Mouse (Mus musculus): ENCODE results near the gene Stim1. TPM values are rescaled to one million over a fixed set of nuclear protein-coding genes. Genes with fewer than 3 reads are reported as not detected.

Stim1 gene
- polyA plus RNA-seq, 1 experiment from 2014 or later: 47.2 TPM

GRCm38 (mm10) chr7:102238686-102239286 lies 28.8 kb upstream of the Stim1 start:
- ChIA-PET POLR2A (interaction anchor here (0.8 kb wide), 1 partner anchor 11 kb away, joined by 3 read pairs; no protein-coding TSS in a partner anchor), CTCF (no interaction called here)
- ATAC-seq (no peak), DNase-seq (ENCODE audit: low read depth, low spot score) (no peak)
- in situ Hi-C loops (cut with MboI; ENCODE audit: low pct_unique_long_range_greater_than_20kb): loop anchor here (25.0 kb wide), 1 partner anchor 576 kb away; the partner anchor contains the start of gene Clpb
- no peaks in the 10 kb centered on the region for H3K27me3 ChIP-seq
- no peak for TF ChIP-seq CTCF (IDR thresholded peaks at IDR 0.05)

- POLR2A ChIA-PET: no interaction called here
- CTCF ChIA-PET: no interaction called here
- H3K27me3 ChIP-seq: no peaks in the 10 kb centered on the region
- in situ Hi-C loops (cut with MboI; ENCODE audit: low pct_unique_long_range_greater_than_20kb): loop anchor here (25.0 kb wide), 1 partner anchor 577 kb away; the partner anchor contains the start of gene Clpb
- ATAC-seq (no peak), DNase-seq (ENCODE audit: low read depth, low spot score) (no peak)
- TF ChIP-seq CTCF (IDR thresholded peaks at IDR 0.05): no peak
Observed at GRCm38 (mm10) chr7:102239591-102239990, 28.0 kb upstream of the Stim1 start.

GRCm38 (mm10) chr7:102242371-102242770 lies 25.2 kb upstream of the Stim1 start:
- ATAC-seq: no peak
- in situ Hi-C loops (cut with MboI; ENCODE audit: low pct_unique_long_range_greater_than_20kb): loop anchor here (25.0 kb wide), 1 partner anchor 580 kb away; the partner anchor contains the start of gene Clpb
- no peaks in the 10 kb centered on the region for H3K27me3 ChIP-seq
- ChIA-PET CTCF (no interaction called here), POLR2A (no interaction called here)
- no peak for DNase-seq (ENCODE audit: low read depth, low spot score)
- TF ChIP-seq CTCF (IDR thresholded peaks at IDR 0.05): no peak

GRCm38 (mm10) chr7:102242917-102243316 lies 24.7 kb upstream of the Stim1 start:
- no peaks in the 10 kb centered on the region for H3K27me3 ChIP-seq
- no peak for DNase-seq (ENCODE audit: low read depth, low spot score)
- in situ Hi-C loops (cut with MboI; ENCODE audit: low pct_unique_long_range_greater_than_20kb): loop anchor here (25.0 kb wide), 1 partner anchor 581 kb away; the partner anchor contains the start of gene Clpb
- no peak for ATAC-seq
- CTCF ChIA-PET: interaction anchor here (1.4 to 2.1 kb wide), 2 partner anchors 11 to 19 kb away, joined by 4 read pairs; no protein-coding TSS in a partner anchor
- no peak for TF ChIP-seq CTCF (IDR thresholded peaks at IDR 0.05)
- POLR2A ChIA-PET: no interaction called here

GRCm38 (mm10) chr7:102243870-102244269 lies 23.7 kb upstream of the Stim1 start:
- no peak for ATAC-seq
- no peak for DNase-seq (ENCODE audit: low read depth, low spot score)
- TF ChIP-seq CTCF (IDR thresholded peaks at IDR 0.05): no peak
- POLR2A ChIA-PET: interaction anchor here (1.0 kb wide), 1 partner anchor 12 kb away, joined by 3 read pairs; no protein-coding TSS in a partner anchor
- CTCF ChIA-PET: interaction anchor here (1.4 to 2.1 kb wide), 2 partner anchors 12 to 20 kb away, joined by 4 read pairs; no protein-coding TSS in a partner anchor
- in situ Hi-C loops (cut with MboI; ENCODE audit: low pct_unique_long_range_greater_than_20kb): loop anchor here (25.0 kb wide), 1 partner anchor 582 kb away; the partner anchor contains the start of gene Clpb
- H3K27me3 ChIP-seq: no peaks in the 10 kb centered on the region

GRCm38 (mm10) chr7:102244782-102245535 lies 22.6 kb upstream of the Stim1 start:
- in situ Hi-C loops (cut with MboI; ENCODE audit: low pct_unique_long_range_greater_than_20kb): loop anchor here (25.0 kb wide), 1 partner anchor 583 kb away; the partner anchor contains the start of gene Clpb
- POLR2A ChIA-PET: interaction anchor here (1.0 kb wide), 1 partner anchor 14 kb away, joined by 3 read pairs; no protein-coding TSS in a partner anchor
- DNase-seq (ENCODE audit: low read depth, low spot score) (no peak), ATAC-seq (no peak)
- TF ChIP-seq CTCF (IDR thresholded peaks at IDR 0.05): no peak
- CTCF ChIA-PET: interaction anchor here (2.1 kb wide), 1 partner anchor 21 kb away, joined by 4 read pairs; no protein-coding TSS in a partner anchor
- H3K27me3 ChIP-seq: no peaks in the 10 kb centered on the region

- in situ Hi-C loops (cut with MboI; ENCODE audit: low pct_unique_long_range_greater_than_20kb): loop anchor here (25.0 kb wide), 1 partner anchor 583 kb away; the partner anchor contains the start of gene Clpb
- ChIA-PET POLR2A (interaction anchor here (1.4 kb wide), 1 partner anchor 12 kb away, joined by 3 read pairs; no protein-coding TSS in a partner anchor), CTCF (interaction anchor here (1.7 kb wide), 1 partner anchor 11 kb away, joined by 3 read pairs; no protein-coding TSS in a partner anchor)
- DNase-seq (ENCODE audit: low read depth, low spot score) (no peak), ATAC-seq (no peak)
- no peak for TF ChIP-seq CTCF (IDR thresholded peaks at IDR 0.05)
- H3K27me3 ChIP-seq: no peaks in the 10 kb centered on the region
Observed at GRCm38 (mm10) chr7:102245775-102246174, 21.8 kb upstream of the Stim1 start.

GRCm38 (mm10) chr7:102246265-102246664 lies 21.3 kb upstream of the Stim1 start:
- POLR2A ChIA-PET: interaction anchor here (1.4 kb wide), 1 partner anchor 12 kb away, joined by 3 read pairs; no protein-coding TSS in a partner anchor
- ATAC-seq: no peak
- no peaks in the 10 kb centered on the region for H3K27me3 ChIP-seq
- TF ChIP-seq CTCF (IDR thresholded peaks at IDR 0.05): no peak
- in situ Hi-C loops (cut with MboI; ENCODE audit: low pct_unique_long_range_greater_than_20kb): loop anchor here (25.0 kb wide), 1 partner anchor 584 kb away; the partner anchor contains the start of gene Clpb
- DNase-seq (ENCODE audit: low read depth, low spot score): no peak
- CTCF ChIA-PET: interaction anchor here (1.7 kb wide), 1 partner anchor 11 kb away, joined by 3 read pairs; no protein-coding TSS in a partner anchor

- CTCF ChIA-PET: interaction anchor here (1.1 to 1.7 kb wide), 2 partner anchors 12 to 19 kb away, joined by 3 read pairs; no protein-coding TSS in a partner anchor
- TF ChIP-seq CTCF (IDR thresholded peaks at IDR 0.05): no peak
- in situ Hi-C loops (cut with MboI; ENCODE audit: low pct_unique_long_range_greater_than_20kb): loop anchor here (25.0 kb wide), 1 partner anchor 585 kb away; the partner anchor contains the start of gene Clpb
- no peaks in the 10 kb centered on the region for H3K27me3 ChIP-seq
- no peak for DNase-seq (ENCODE audit: low read depth, low spot score)
- POLR2A ChIA-PET: interaction anchor here (1.0 to 1.4 kb wide), 2 partner anchors 11 to 13 kb away, joined by 3 read pairs; no protein-coding TSS in a partner anchor
- ATAC-seq: no peak
Observed at GRCm38 (mm10) chr7:102246956-102247797, 20.4 kb upstream of the Stim1 start.

Data from Patski (cell line).